Mouse (Mus musculus): ENCODE measurements at regions not wholly inside any gene's neighbourhood (a gene's known extent, or its start where the extent isn't known, plus 50 kb on each side); places are given as distances from the start of the nearest gene placed in this dataset.
"Not testable (repeated sequence)": the region's sequence is repeated elsewhere in the genome, so short reads cannot be mapped to it uniquely, and the experiment has no call there.

GRCm38 (mm10) chr16:3114473-3115335 lies 476.1 kb upstream of the Olfr161 start:
- DNase-seq (ENCODE audit: low spot score in 2 of 2), result peak; percentile 18 to 21

- peak in 1 of 2 experiments; percentile 20 for DNase-seq (ENCODE audit: low spot score in 2 of 2)
These were observed 475.3 kb upstream of the Olfr161 start for GRCm38 (mm10) chr16:3115336-3116112.

DNA sequence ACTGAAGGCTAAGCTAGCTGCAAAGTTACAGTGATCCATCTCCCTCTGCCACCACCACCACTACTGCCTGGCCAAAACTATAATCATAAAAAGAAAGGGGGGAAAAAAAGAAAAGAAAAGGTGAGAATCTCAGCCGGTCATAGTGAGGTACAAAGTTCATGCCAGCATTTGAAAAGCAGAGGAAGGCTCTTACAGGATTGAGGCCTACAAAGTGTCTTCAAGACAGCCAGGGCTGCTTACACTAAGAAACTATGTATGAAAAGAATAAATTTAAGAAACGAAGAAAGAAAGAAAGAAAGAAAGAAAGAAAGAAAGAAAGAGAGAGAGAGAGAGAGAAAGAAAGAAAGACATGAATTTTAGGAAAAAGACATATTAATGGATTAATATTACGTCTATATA lies 474.7 kb upstream of the Olfr161 start:
- DNase-seq (ENCODE audit: low spot score in 2 of 2), result peak; percentile 6 to 53

- DNase-seq (ENCODE audit: low spot score in 2 of 2), result not testable (repeated sequence)
These were observed 469.6 kb upstream of the Olfr161 start for GRCm38 (mm10) chr16:3121216-3121615.

DNA sequence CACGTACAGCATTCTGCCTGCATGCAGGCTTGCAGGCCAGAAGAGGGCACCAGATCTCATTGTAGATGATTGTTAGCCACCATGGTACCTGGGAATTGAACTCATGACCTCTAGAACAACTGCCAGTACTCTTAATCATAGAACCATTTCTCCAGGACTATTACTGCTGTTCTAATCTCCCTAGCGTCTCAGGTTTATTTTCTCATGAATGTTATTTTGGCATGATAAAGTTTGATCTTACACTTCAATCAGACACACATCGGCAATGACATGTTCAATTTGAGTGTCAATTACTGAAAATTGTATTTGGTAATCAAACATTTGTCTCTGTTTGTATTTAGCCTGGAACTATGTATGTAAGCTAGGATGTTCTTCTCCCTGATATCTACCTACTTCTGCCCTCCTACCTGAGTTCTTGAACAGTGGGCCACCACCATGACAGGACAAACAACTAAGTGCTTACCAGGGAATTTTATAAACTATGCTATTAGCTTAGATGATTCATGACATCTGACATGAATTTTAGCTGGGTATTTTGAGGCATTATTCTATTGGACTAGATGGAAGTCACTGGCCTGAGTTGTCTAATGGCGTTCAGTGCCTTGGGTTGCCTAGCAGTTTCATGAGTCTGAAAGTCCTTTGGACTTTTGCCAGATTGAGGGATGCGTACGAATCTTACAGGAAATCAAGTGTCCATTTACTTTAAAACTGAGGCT lies 468.5 kb upstream of the Olfr161 start:
- not testable (repeated sequence) for DNase-seq (ENCODE audit: low spot score in 2 of 2)

DNA sequence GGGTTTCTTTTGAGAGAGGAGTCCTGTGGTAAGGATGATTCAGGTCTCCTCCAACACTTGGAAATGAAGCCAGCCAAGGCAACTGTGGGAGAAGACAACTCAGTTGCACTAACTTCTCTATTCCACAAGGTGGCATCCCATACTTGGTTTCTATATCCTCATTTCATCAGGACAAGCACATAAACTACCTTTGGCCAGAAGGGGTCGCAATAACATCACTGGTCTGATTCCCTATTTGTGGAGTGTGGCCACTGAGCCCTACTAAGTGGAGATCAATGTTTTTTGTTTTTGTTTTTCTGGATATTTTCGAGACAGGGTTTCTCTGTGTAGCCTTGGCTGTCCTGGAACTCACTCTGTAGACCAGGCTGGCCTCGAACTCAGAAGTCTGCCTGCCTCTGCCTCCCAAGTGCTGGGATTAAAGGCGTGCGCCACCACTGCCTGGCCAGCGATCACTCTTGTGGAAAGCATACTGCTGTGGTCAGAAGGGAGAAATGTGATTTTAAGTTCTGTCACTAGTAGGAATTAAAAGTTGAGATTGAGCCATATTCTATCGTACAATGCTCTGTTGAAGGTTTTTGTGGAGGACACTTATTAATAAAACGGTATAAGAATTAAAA lies 467.9 kb upstream of the Olfr161 start:
- peak; percentile 4 to 10 for DNase-seq (ENCODE audit: low spot score in 2 of 2)

DNA sequence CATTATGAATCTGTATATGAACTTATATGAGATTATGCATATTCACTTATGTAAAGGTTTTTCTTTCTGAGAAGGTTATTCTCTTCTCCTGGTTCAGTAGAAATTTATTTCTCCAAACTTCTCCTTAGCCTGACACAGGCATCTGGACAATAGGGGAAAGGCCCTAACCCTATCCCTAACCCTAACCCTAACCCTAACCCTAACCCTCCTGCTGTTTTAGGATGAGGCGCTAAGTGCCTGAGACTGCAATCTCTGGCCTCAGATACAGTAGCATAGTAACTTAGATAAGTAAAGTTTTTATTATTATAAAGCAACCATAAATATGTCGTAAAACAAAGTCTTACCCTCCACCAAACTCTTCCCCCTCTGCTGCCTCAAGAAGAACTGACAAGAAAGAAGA lies 463.5 kb upstream of the Olfr161 start:
- DNase-seq (ENCODE audit: low spot score in 2 of 2), result not testable (repeated sequence)
